Mouse (Mus musculus): Measurements from ENCODE around the gene Ube2v1.

GRCm38 (mm10) chr2:167600481-167600995 is 31.4 kb downstream of the Ube2v1 start:
- TF ChIP-seq CTCF (conservative IDR thresholded peaks at IDR 0.05; ENCODE audit: low read length) (no peak), POU5F1 (IDR thresholded peaks at IDR 0.05; ENCODE audit: borderline replicate concordance, low read length) (no peak), NANOG (IDR thresholded peaks at IDR 0.05; ENCODE audit: borderline replicate concordance, low read length) (no peak)

Data from E14TG2a.4 (cell line).